Mouse (Mus musculus) embryonic facial prominence, embryonic 10.5 days (tissue): ENCODE data around the gene Dhrs11. TPM values are rescaled to one million over a fixed set of nuclear protein-coding genes. Genes with fewer than 3 reads are reported as not detected.

Source experiments
- DNase-seq: peaks from one replicate; pipeline ENCODE4 v3.0.0-alpha.2; 2017; ENCODE audit warnings: low spot score
- H3K27ac ChIP-seq: fragments of 300-500 bp; sonication (generic); replicated peaks from 2 replicates; pipeline ENCODE4 v1.5.1; 2016; ENCODE audit warnings: mild to moderate bottlenecking
- H3K27me3 ChIP-seq: fragments of 300-500 bp; sonication (generic); replicated peaks from 2 replicates; pipeline ENCODE4 v1.6.1; 2016; ENCODE audit warnings: low read depth, mild to moderate bottlenecking; ENCODE audit not compliant: poor library complexity, severe bottlenecking
- H3K36me3 ChIP-seq: fragments of 300-500 bp; sonication (generic); replicated peaks from 2 replicates; pipeline ENCODE4 v1.6.1; 2016; ENCODE audit warnings: mild to moderate bottlenecking, moderate library complexity
- H3K4me1 ChIP-seq: fragments of 300-500 bp; sonication (generic); 2 replicates; pipeline ENCODE4 v1.6.1; 2016
- H3K4me3 ChIP-seq: fragments of 300-500 bp; sonication (generic); 2 replicates; pipeline ENCODE4 v1.5.1; 2016; ENCODE audit warnings: mild to moderate bottlenecking, moderate library complexity
- H3K9me3 ChIP-seq: fragments of 300-500 bp; sonication (generic); 2 replicates; pipeline ENCODE4 v1.6.1; 2016; ENCODE audit warnings: mild to moderate bottlenecking
- WGBS: fragments of 180-500 bp; shearing (Covaris S2); methylation state at CpG from one replicate; pipeline ENCODE4 v1.1.7; 2016; 5-methylcytosine and 5-hydroxymethylcytosine counted together
- polyA plus RNA-seq: library from polyadenylated mRNA; unstranded; fragments of >200 nt; fragmentation: Nextera tagmentation; extraction: Ambion mirVana; gene quantifications from 2 replicates; pipeline ENCODE4 v1.2.1, GENCODE M21; 2016

The Dhrs11 gene
- polyA plus RNA-seq, 1 experiment from 2014 or later = 10.4 TPM

DNA sequence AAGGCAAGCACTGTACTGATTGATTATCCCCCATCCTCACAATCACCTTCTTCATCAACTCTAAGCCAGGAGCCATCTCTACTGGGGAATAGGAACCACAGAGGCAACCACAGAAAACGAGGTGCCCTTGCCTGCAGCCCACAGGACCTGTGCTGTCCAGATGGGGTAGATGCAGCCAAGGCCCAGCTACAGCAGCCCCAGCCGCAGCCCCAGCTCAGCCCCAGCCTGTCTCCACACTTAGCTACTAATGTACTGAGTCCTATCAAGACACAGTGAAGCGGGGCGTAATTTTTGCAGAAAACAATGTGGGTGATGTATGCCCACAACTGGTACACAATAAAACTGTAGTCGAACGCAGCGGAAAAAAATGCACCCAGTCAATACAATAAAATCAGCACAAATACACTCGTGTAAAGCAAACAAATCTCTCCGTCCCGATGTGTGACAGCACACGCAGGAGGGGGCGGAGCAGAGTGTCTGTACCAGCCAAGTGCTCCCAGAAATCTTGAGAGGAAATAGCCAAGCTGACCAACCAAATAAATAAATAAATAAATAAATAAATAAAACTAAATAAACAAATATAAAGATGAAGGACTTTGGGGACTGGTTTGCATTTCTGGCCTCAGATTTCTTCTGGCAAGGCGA, 53.8 kb downstream of the Dhrs11 start:
- no peak for DNase-seq
- Histone ChIP-seq H3K9me3 (no peaks in the 10 kb centered on the region), H3K27ac (peak overlapping the region; percentile 37; the same call in 1 of the 2 replicates), H3K4me3 (no peak overlapping the region), H3K27me3 (peaks cover 81% of the 10 kb centered on the region), H3K4me1 (peaks cover 48% of the 10 kb centered on the region), H3K36me3 (no peaks in the 10 kb centered on the region)
- WGBS = 64% methylated on average over 13 of the region's 13 CpGs

Other genes starting within 250 kb of the Dhrs11 start
- gene Mrm1, start 9.5 kb downstream of the Dhrs11 start, polyA plus RNA-seq = 10.0 and 12.0 TPM in 2 replicates
- 52.0 and 53.9 TPM in 2 replicates for gene Ggnbp2, start 41.8 kb upstream of the Dhrs11 start, polyA plus RNA-seq
- 11.9 and 15.3 TPM in 2 replicates for gene Myo19, start 51.2 kb upstream of the Dhrs11 start, polyA plus RNA-seq
- 2.5 and 2.8 TPM in 2 replicates for gene Pigw, start 51.3 kb upstream of the Dhrs11 start, polyA plus RNA-seq
- gene Znhit3, start 87.4 kb upstream of the Dhrs11 start, polyA plus RNA-seq = 89.1 and 96.8 TPM in 2 replicates
- gene Car4, start 128.8 kb upstream of the Dhrs11 start, polyA plus RNA-seq = 2.9 and 5.1 TPM in 2 replicates